Mouse (Mus musculus) heart, postnatal 25 days (tissue): ENCODE data around the gene Fam104a. TPM values are rescaled to one million over a fixed set of nuclear protein-coding genes. Genes with fewer than 3 reads are reported as not detected.
A peak's percentile ranks its signal among the peaks of the same experiment; 100 is the strongest.

ENCODE experiments used
- DNase-seq: peaks from one replicate; pipeline ENCODE4 v3.0.0; 2022; ENCODE audit warnings: low spot score
- intact Hi-C: fragments of 180-260 bp; cut with DNase I; formaldehyde crosslinking; loops from one replicate; pipeline ENCODE4 v1.15.1; 2025
- total RNA-seq, 2 experiments: library from RNA; stranded (reverse); gene quantifications; 2 replicates each; pipeline ENCODE4 v1.2.3; 2021

Gene Fam104a
- total RNA-seq, 2 experiments from 2014 or later, result 13.9 to 15.0 TPM

- DNase-seq, result no peak
- intact Hi-C loops, result loop anchor here (2.0 kb wide), 1 partner anchor 45 kb away; the partner anchor contains the start of gene Cdc42ep4
Observed at GRCm38 (mm10) chr11:113705966-113706652, 22.2 kb upstream of the Fam104a start.

GRCm38 (mm10) chr11:113703758-113704157, 19.8 kb upstream of the Fam104a start:
- DNase-seq, result peak; percentile 56
- intact Hi-C loops, result loop anchor here (1.0 to 2.0 kb wide), 2 partner anchors 47 to 108 kb away; partner anchors contain the start of gene Cdc42ep4

- intact Hi-C loops, result no loop called here
- DNase-seq, result no peak
Observed at GRCm38 (mm10) chr11:113699643-113700042, 15.7 kb upstream of the Fam104a start.

- intact Hi-C loops, result no loop called here
- DNase-seq, result no peak
Observed at GRCm38 (mm10) chr11:113698013-113698545, 14.1 kb upstream of the Fam104a start.

- DNase-seq, result no peak
- intact Hi-C loops, result no loop called here
Observed at GRCm38 (mm10) chr11:113697571-113697970, 13.6 kb upstream of the Fam104a start.

- intact Hi-C loops, result no loop called here
- DNase-seq, result no peak
Observed at GRCm38 (mm10) chr11:113691851-113692250, 7.9 kb upstream of the Fam104a start.

- DNase-seq, result no peak
- intact Hi-C loops, result no loop called here
Observed at GRCm38 (mm10) chr11:113691318-113691717, 7.4 kb upstream of the Fam104a start.

- DNase-seq, result no peak
- intact Hi-C loops, result no loop called here
Observed at GRCm38 (mm10) chr11:113690506-113690905, 6.6 kb upstream of the Fam104a start.

GRCm38 (mm10) chr11:113687031-113687430, 3.1 kb upstream of the Fam104a start:
- no peak for DNase-seq
- intact Hi-C loops, result no loop called here

GRCm38 (mm10) chr11:113684707-113685426, 912 bp upstream of the Fam104a start:
- intact Hi-C loops, result no loop called here
- DNase-seq, result no peak

- intact Hi-C loops, result no loop called here
- no peak for DNase-seq
Observed at GRCm38 (mm10) chr11:113683627-113683956, 363 bp downstream of the Fam104a start.

- intact Hi-C loops, result loop anchor here (1.0 kb wide), 1 partner anchor 35 kb away; no protein-coding TSS in a partner anchor
- DNase-seq, result peak; percentile 18
Observed at GRCm38 (mm10) chr11:113682897-113683626, 893 bp downstream of the Fam104a start.

- DNase-seq, result no peak
- intact Hi-C loops, result loop anchor here (1.0 kb wide), 1 partner anchor 34 kb away; no protein-coding TSS in a partner anchor
Observed at GRCm38 (mm10) chr11:113681979-113682378, 2.0 kb downstream of the Fam104a start.

- no peak for DNase-seq
Observed at GRCm38 (mm10) chr11:113680954-113681353, 3.0 kb downstream of the Fam104a start.

GRCm38 (mm10) chr11:113678373-113678772, 5.6 kb downstream of the Fam104a start:
- intact Hi-C loops, result no loop called here
- no peak for DNase-seq

More at GRCm38 (mm10) chr11:113680954-113681353, 3.0 kb downstream of the Fam104a start:
- intact Hi-C loops, result no loop called here

GRCm38 (mm10) chr11:113677378-113677777, 6.6 kb downstream of the Fam104a start:
- DNase-seq, result no peak
- intact Hi-C loops, result no loop called here

- intact Hi-C loops, result no loop called here
- DNase-seq, result no peak
Observed at GRCm38 (mm10) chr11:113676847-113677246, 7.1 kb downstream of the Fam104a start.

- intact Hi-C loops, result no loop called here
- DNase-seq, result no peak
Observed at GRCm38 (mm10) chr11:113674595-113674994, 9.4 kb downstream of the Fam104a start.

- DNase-seq, result no peak
- intact Hi-C loops, result no loop called here
Observed at GRCm38 (mm10) chr11:113673614-113674013, 10.3 kb downstream of the Fam104a start.

GRCm38 (mm10) chr11:113669711-113670110, 14.2 kb downstream of the Fam104a start:
- no peak for DNase-seq
- intact Hi-C loops, result no loop called here
